In the genomic region with DNA sequence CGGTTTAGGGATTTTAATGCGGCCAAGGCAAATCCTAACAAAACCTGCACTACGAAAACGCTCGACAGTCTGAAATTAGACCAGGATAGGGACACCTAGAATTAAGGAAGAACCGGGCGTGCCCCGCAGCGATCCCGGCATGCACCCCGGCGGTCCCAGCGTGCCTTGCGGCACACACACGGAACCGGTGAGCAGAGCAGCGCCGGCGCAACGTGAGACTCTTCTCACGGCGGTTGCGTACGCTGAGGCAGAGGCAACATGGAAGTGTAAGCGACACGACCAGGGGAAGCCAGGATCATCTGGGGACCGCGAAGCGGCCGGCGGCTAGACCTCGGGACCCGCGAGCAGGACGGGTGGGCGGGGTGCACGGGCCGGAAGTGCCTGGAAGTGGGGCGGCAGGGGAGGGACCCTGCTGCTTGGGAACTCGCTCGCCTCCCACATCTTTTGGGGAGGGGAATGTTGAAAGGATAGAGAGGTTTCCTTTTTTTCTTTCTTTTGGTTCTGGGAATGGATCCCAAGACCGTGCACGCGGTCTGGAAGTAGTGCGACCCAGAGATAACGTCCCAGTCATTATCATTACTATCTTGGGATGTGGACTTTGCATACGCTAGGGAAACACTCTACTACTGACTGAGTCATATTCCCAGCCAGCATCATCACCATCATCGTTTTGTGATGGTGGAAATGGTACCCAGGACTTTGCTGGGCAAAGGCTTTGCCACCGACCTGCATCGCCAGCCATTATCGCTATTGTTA, we compare ENCODE assay signal across 8 mouse cellular contexts. TPM values are rescaled to one million over a fixed set of nuclear protein-coding genes. Genes with fewer than 3 reads are reported as not detected.
DNase-seq lines count a peak whose midpoint lies in the region; ATAC-seq and TF ChIP-seq lines count a peak whose summit lies in the region.

TSS of gene Asl (minus strand) at position 106 of the 756 bp plus-strand sequence.
TSS of gene Crcp (plus strand) at position 149 of the 756 bp plus-strand sequence.

- 0 out of 4 replicates have a peak, but pooled peaks of 1 of the 2 experiments have one; percentile 31 for TF ChIP-seq EP300 in MEL (IDR thresholded peaks at IDR 0.05; ENCODE audit: low read depth in 1 of 2, low read length in 2 of 2)

- 2% methylated on average over 51 of the region's 51 CpGs for WGBS in forebrain, embryonic 16.5 days
- 1% methylated on average over 50 of the region's 51 CpGs for WGBS in neural tube, embryonic 14.5 days

- H3K4me3 ChIP-seq in MEL (ENCODE audit: control insufficient read depth in 1 of 2, insufficient read depth in 1 of 2, low read depth in 2 of 2, low read length in 2 of 2) = peak within 1 kb of the TSS; percentile 67 to 94
- peak within 1 kb of the TSS; percentile 66 for H3K4me3 ChIP-seq in forebrain, embryonic 16.5 days (replicated peaks; ENCODE audit: low read length)
- H3K4me3 ChIP-seq in neural tube, embryonic 14.5 days (ENCODE audit: low read depth, low read length) = peak within 1 kb of the TSS; percentile 62

- intact Hi-C loops in heart, postnatal 25 days (cut with DNase I) = no loop called here

- H3K9me3 ChIP-seq in MEL (replicated peaks; ENCODE audit: insufficient read depth, low read length) = no peaks in the 10 kb centered on the region
- no peaks in the 10 kb centered on the region for H3K9me3 ChIP-seq in forebrain, embryonic 16.5 days (ENCODE audit: control insufficient read depth, low read length)
- H3K9me3 ChIP-seq in neural tube, embryonic 14.5 days (ENCODE audit: control insufficient read depth, low read length) = no peaks in the 10 kb centered on the region

- peak within 1 kb of the TSS; percentile 96 for H3K27ac ChIP-seq in MEL (ENCODE audit: control insufficient read depth, low read depth, low read length)
- peak within 1 kb of the TSS; percentile 89 for H3K27ac ChIP-seq in forebrain, embryonic 16.5 days (ENCODE audit: low read length)
- peak within 1 kb of the TSS; percentile 89 for H3K27ac ChIP-seq in neural tube, embryonic 14.5 days (ENCODE audit: low read depth, low read length)

- peaks cover 0 to 4% of the 10 kb centered on the region in 2 experiments; a peak in 2 of 4 replicates for H3K36me3 ChIP-seq in MEL (ENCODE audit: control insufficient read depth in 1 of 2, insufficient read depth in 2 of 2, low read length in 2 of 2)
- no peaks in the 10 kb centered on the region for H3K36me3 ChIP-seq in forebrain, embryonic 16.5 days (ENCODE audit: control insufficient read depth, insufficient read depth)
- H3K36me3 ChIP-seq in neural tube, embryonic 14.5 days (ENCODE audit: control insufficient read depth, insufficient read depth, low read length) = no peaks in the 10 kb centered on the region

- peak; percentile 65 to 96 for TF ChIP-seq POLR2A in MEL (IDR thresholded peaks at IDR 0.05; ENCODE audit: control insufficient read depth in 1 of 2, insufficient read depth in 1 of 2, low read depth in 1 of 2, low read length in 2 of 2, poor library complexity in 1 of 2)

- TF ChIP-seq RAD21 in MEL (IDR thresholded peaks at IDR 0.05; ENCODE audit: low read depth, low read length) = no peak

- H3K9ac ChIP-seq in MEL (ENCODE audit: control insufficient read depth, low read depth, low read length, poor library complexity, severe bottlenecking) = peak within 1 kb of the TSS; percentile 97
- peak within 1 kb of the TSS; percentile 74 for H3K9ac ChIP-seq in forebrain, embryonic 16.5 days (replicated peaks; ENCODE audit: low read depth, low read length)
- peak within 1 kb of the TSS; percentile 69 for H3K9ac ChIP-seq in neural tube, embryonic 14.5 days (replicated peaks; ENCODE audit: low read depth, low read length)

- DNase-seq in MEL (ENCODE audit: low read depth, low spot score) = peak; percentile 90
- DNase-seq in cerebellum, adult 18-20 months = peak; percentile 91 to 94
- peak; percentile 66 for DNase-seq in heart, postnatal 25 days (ENCODE audit: low spot score)
- peak; percentile 86 to 93 for DNase-seq in layer of hippocampus, adult 18-20 months (ENCODE audit: low spot score in 2 of 2)
- DNase-seq in lung, adult 18-20 months = peak; percentile 86 to 89
- peak; percentile 91 for DNase-seq in testis, postnatal 10 days (ENCODE audit: low spot score)

- peak within 1 kb of the TSS; percentile 72 for H3K4me2 ChIP-seq in forebrain, embryonic 16.5 days (ENCODE audit: low read length)
- H3K4me2 ChIP-seq in neural tube, embryonic 14.5 days (ENCODE audit: low read depth, low read length) = peak within 1 kb of the TSS; percentile 75

- H3K4me1 ChIP-seq in MEL (ENCODE audit: control insufficient read depth in 1 of 2, insufficient read depth in 2 of 2, low read length in 2 of 2) = peaks cover 0 to 9% of the 10 kb centered on the region in 2 experiments; a peak in 2 of 4 replicates
- peaks cover 9% of the 10 kb centered on the region for H3K4me1 ChIP-seq in forebrain, embryonic 16.5 days (replicated peaks; ENCODE audit: control insufficient read depth, insufficient read depth, low read length)
- H3K4me1 ChIP-seq in neural tube, embryonic 14.5 days (ENCODE audit: control insufficient read depth, insufficient read depth, low read length) = peaks cover 3% of the 10 kb centered on the region; the same call in 1 of the 2 replicates

- TF ChIP-seq CTCF in MEL (IDR thresholded peaks at IDR 0.05 in 2 of 3, conservative IDR thresholded peaks at IDR 0.05 in 1 of 3; ENCODE audit: control insufficient read depth in 1 of 3, insufficient read depth in 1 of 3, low read depth in 2 of 3, low read length in 3 of 3, poor library complexity in 1 of 3, severe bottlenecking in 1 of 3) = no peak

- peak; percentile 89 for ATAC-seq in forebrain, embryonic 16.5 days
- peak; percentile 83 for ATAC-seq in neural tube, embryonic 14.5 days (ENCODE audit: low read depth)

- H3K27me3 ChIP-seq in MEL (ENCODE audit: control insufficient read depth in 1 of 2, insufficient read depth in 2 of 2, low read length in 2 of 2) = no peaks in the 10 kb centered on the region
- no peaks in the 10 kb centered on the region for H3K27me3 ChIP-seq in forebrain, embryonic 16.5 days (replicated peaks; ENCODE audit: control insufficient read depth, insufficient read depth, low read length)
- H3K27me3 ChIP-seq in neural tube, embryonic 14.5 days (ENCODE audit: control insufficient read depth, insufficient read depth, low read length) = no peaks in the 10 kb centered on the region

- H3K79me2 ChIP-seq in MEL (ENCODE audit: control insufficient read depth, insufficient read depth, low read length, poor library complexity) = peaks cover 28% of the 10 kb centered on the region

TF ChIP-seq in MEL, 35 proteins besides CTCF, POLR2A, EP300 and RAD21:
- TF ChIP-seq CHD1 (IDR thresholded peaks at IDR 0.05; ENCODE audit: low read depth, low read length) (no peak), TAL1 (IDR thresholded peaks at IDR 0.05; ENCODE audit: low read length) (no peak), TCF12 (IDR thresholded peaks at IDR 0.05; ENCODE audit: low read depth, low read length) (peak; percentile 48; the same call in 1 of the 2 replicates), HCFC1 (IDR thresholded peaks at IDR 0.05; ENCODE audit: low read depth, low read length) (peak; percentile 95), USF1 (IDR thresholded peaks at IDR 0.05; ENCODE audit: low read depth, low read length) (no peak), KAT2A (conservative IDR thresholded peaks at IDR 0.05; ENCODE audit: low read depth, low read length) (peak; percentile 72; the same call in 1 of the 2 replicates), POLR2AphosphoS2 (IDR thresholded peaks at IDR 0.05; ENCODE audit: low read length) (peak; percentile 70; the same call in 1 of the 2 replicates), MXI1 (IDR thresholded peaks at IDR 0.05; ENCODE audit: low read depth, low read length) (peak; percentile 87), ZMIZ1 (IDR thresholded peaks at IDR 0.05; ENCODE audit: low read depth, low read length) (peak; percentile 59; the same call in 1 of the 2 replicates), NRF1 (IDR thresholded peaks at IDR 0.05; ENCODE audit: insufficient read depth, low read depth, low read length, poor library complexity, severe bottlenecking) (peak; percentile 72), SIN3A (IDR thresholded peaks at IDR 0.05; ENCODE audit: low read length) (peak; percentile 88; the same call in 1 of the 2 replicates), MAZ (IDR thresholded peaks at IDR 0.05; ENCODE audit: low read depth, low read length) (0 out of 2 replicates have a peak, but pooled peaks have one; percentile 66), MYC (IDR thresholded peaks at IDR 0.05; ENCODE audit: low read depth, low read length) (peak; percentile 84; the same call in 1 of the 2 replicates), ELF1 (IDR thresholded peaks at IDR 0.05; ENCODE audit: low read depth, low read length) (peak; percentile 93), NELFE (IDR thresholded peaks at IDR 0.05; ENCODE audit: low read depth, low read length) (peak; percentile 93), GATA1 (IDR thresholded peaks at IDR 0.05; ENCODE audit: low read depth, low read length) (0 out of 2 replicates have a peak, but pooled peaks have one; percentile 8), E2F4 (IDR thresholded peaks at IDR 0.05; ENCODE audit: borderline replicate concordance, low read depth, low read length) (no peak), TBP (IDR thresholded peaks at IDR 0.05; ENCODE audit: low read depth, low read length) (peak; percentile 71), MAX (IDR thresholded peaks at IDR 0.05; ENCODE audit: low read length) (peak; percentile 74; the same call in 1 of the 2 replicates)

RNA-seq across cellular contexts. Expression of gene Asl, which starts in this region (rescaled TPM):
- 15.8 and 17.3 TPM in 2 replicates for total RNA-seq in MEL (2012; rRNA removed)
- 10 to 100 TPM in 1 of 2 experiments, not detected in 1; 26.7 TPM for polyA plus RNA-seq in MEL (2012; ENCODE audit: insufficient read depth in 1 of 2, insufficient read length in 2 of 2, low read depth in 1 of 2, low replicate concordance in 2 of 2, missing spikeins in 1 of 2)
- 26.5 and 32.5 TPM in 2 replicates for polyA plus RNA-seq in forebrain, embryonic 16.5 days (2015; fragmentation: Nextera tagmentation; extraction: Ambion mirVana)
- 1 to 10 TPM; 4.8 to 6.3 TPM for total RNA-seq in heart, postnatal 25 days (2021)
- 10 to 100 TPM; 22.6 to 25.4 TPM for total RNA-seq in layer of hippocampus, adult 18-20 months (2021)
- 41.1 and 44.6 TPM in 2 replicates for polyA plus RNA-seq in neural tube, embryonic 14.5 days (2014; fragmentation: Nextera tagmentation; extraction: Ambion mirVana)

RNA-seq across cellular contexts. Expression of gene Crcp, which starts in this region (rescaled TPM):
- 60.9 and 69.6 TPM in 2 replicates for total RNA-seq in MEL (2012; rRNA removed)
- 10 to 100 TPM in 1 of 2 experiments, not detected in 1; 56.2 TPM for polyA plus RNA-seq in MEL (2012; ENCODE audit: insufficient read depth in 1 of 2, insufficient read length in 2 of 2, low read depth in 1 of 2, low replicate concordance in 2 of 2, missing spikeins in 1 of 2)
- polyA plus RNA-seq in forebrain, embryonic 16.5 days (2015; fragmentation: Nextera tagmentation; extraction: Ambion mirVana) = 73.7 and 81.4 TPM in 2 replicates
- 10 to 100 TPM; 10.1 to 11.5 TPM for total RNA-seq in heart, postnatal 25 days (2021)
- 10 to 100 TPM; 37.0 to 39.3 TPM for total RNA-seq in layer of hippocampus, adult 18-20 months (2021)
- 46.0 and 51.9 TPM in 2 replicates for polyA plus RNA-seq in neural tube, embryonic 14.5 days (2014; fragmentation: Nextera tagmentation; extraction: Ambion mirVana)

Comparison
In these comparisons a context has a peak if more than half of its experiments do, and no peak if none do; other contexts are left out.
1. Peak in every context shown above with its lines: DNase-seq, ATAC-seq, H3K4me3 ChIP-seq and H3K27ac ChIP-seq.